In the genomic region with DNA sequence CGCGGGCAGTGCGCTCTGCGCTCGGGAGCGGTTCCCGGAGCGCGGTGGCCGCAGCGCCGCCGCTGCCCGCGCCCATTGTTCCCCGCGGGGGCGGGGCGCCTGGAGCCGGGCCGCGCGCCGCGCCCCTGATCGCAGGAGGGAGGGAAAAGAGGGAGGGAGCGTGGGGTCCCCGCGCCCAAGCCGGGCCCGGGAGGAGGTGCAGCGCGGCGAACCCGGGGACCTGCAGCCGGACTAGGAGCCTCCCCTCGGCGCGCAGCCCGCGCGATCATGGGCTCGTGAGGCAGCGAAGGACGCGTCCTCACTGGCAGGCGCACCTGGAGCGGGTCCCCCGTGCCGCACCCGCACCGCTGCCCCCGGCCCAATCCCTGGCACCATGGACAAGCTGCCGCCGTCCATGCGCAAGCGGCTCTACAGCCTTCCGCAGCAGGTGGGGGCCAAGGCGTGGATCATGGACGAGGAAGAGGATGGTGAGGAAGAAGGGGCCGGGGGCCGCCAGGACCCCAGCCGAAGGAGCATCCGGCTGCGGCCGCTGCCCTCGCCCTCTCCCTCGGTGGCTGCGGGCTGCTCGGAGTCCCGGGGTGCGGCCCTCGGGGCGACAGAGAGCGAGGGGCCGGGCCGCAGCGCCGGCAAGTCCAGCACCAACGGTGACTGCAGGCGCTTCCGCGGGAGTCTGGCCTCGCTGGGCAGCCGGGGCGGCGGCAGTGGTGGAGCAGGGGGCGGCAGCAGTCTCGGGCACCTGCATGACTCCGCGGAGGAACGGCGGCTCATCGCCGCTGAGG, we compare ENCODE assay signal across 8 mouse cellular contexts. TPM values are rescaled to one million over a fixed set of nuclear protein-coding genes. Genes with fewer than 3 reads are reported as not detected.
A peak's percentile ranks its signal among the peaks of the same experiment; 100 is the strongest.
DNase-seq lines count a peak whose midpoint lies in the region; ATAC-seq and TF ChIP-seq lines count a peak whose summit lies in the region.

A gene (plus strand): TSS at position 274 of the 779 bp plus-strand sequence.

- H3K4me1 ChIP-seq in cerebellum, adult 2 months (ENCODE audit: control insufficient read depth, insufficient read depth, low read length) = no peaks in the 10 kb centered on the region; the same call in 1 of the 2 replicates
- H3K4me1 ChIP-seq in lung, embryonic 14.5 days (ENCODE audit: insufficient read depth) = no peaks in the 10 kb centered on the region; the same call in 1 of the 2 replicates
- peaks cover 45% of the 10 kb centered on the region for H3K4me1 ChIP-seq in forebrain, embryonic 12.5 days
- peaks cover 6% of the 10 kb centered on the region; the same call in 1 of the 2 replicates for H3K4me1 ChIP-seq in limb, embryonic 14.5 days (ENCODE audit: control insufficient read depth, insufficient read depth, low read length)

- no peak for TF ChIP-seq CTCF in cerebellum, adult 2 months (IDR thresholded peaks at IDR 0.05; ENCODE audit: borderline replicate concordance, insufficient read depth, low read depth, low read length)
- no peak for TF ChIP-seq CTCF in lung, embryonic 14.5 days (IDR thresholded peaks at IDR 0.05; ENCODE audit: low read depth)

- H3K27ac ChIP-seq in cerebellum, adult 2 months (ENCODE audit: insufficient read depth, low read length) = no peak within 1 kb of the TSS
- 0 out of 2 replicates have a peak within 1 kb of the TSS, but pooled peaks have one; percentile 30 for H3K27ac ChIP-seq in lung, embryonic 14.5 days (ENCODE audit: low read depth)
- H3K27ac ChIP-seq in forebrain, embryonic 12.5 days = peak within 1 kb of the TSS; percentile 92
- no peak within 1 kb of the TSS for H3K27ac ChIP-seq in limb, embryonic 14.5 days (replicated peaks; ENCODE audit: low read depth, low read length)

- H3K36me3 ChIP-seq in lung, embryonic 14.5 days (ENCODE audit: insufficient read depth) = no peaks in the 10 kb centered on the region
- no peaks in the 10 kb centered on the region for H3K36me3 ChIP-seq in forebrain, embryonic 12.5 days (replicated peaks)
- no peaks in the 10 kb centered on the region for H3K36me3 ChIP-seq in limb, embryonic 14.5 days (ENCODE audit: control insufficient read depth, insufficient read depth, low read length)

- 1% methylated on average over 78 of the region's 95 CpGs for WGBS in cerebellum, adult 2 months
- WGBS in lung, embryonic 14.5 days = under 1% methylated on average over 85 of the region's 95 CpGs
- WGBS in forebrain, embryonic 12.5 days = under 1% methylated on average over 61 of the region's 95 CpGs
- under 1% methylated on average over 41 of the region's 95 CpGs for WGBS in limb, embryonic 14.5 days

- H3K4me2 ChIP-seq in lung, embryonic 14.5 days = peak within 1 kb of the TSS; percentile 98
- H3K4me2 ChIP-seq in forebrain, embryonic 12.5 days = peak within 1 kb of the TSS; percentile 93
- peak within 1 kb of the TSS; percentile 99 for H3K4me2 ChIP-seq in limb, embryonic 14.5 days (replicated peaks; ENCODE audit: low read depth, low read length, severe bottlenecking)

- H3K27me3 ChIP-seq in cerebellum, adult 2 months (ENCODE audit: control insufficient read depth, insufficient read depth, low read length) = peaks cover 3% of the 10 kb centered on the region
- peaks cover 57% of the 10 kb centered on the region for H3K27me3 ChIP-seq in lung, embryonic 14.5 days (ENCODE audit: insufficient read depth, low read length)
- peaks cover 70% of the 10 kb centered on the region for H3K27me3 ChIP-seq in forebrain, embryonic 12.5 days
- peaks cover 27% of the 10 kb centered on the region for H3K27me3 ChIP-seq in limb, embryonic 14.5 days (ENCODE audit: control insufficient read depth, insufficient read depth, low read length)

- no peaks in the 10 kb centered on the region for H3K9me3 ChIP-seq in lung, embryonic 14.5 days (ENCODE audit: low read depth, low read length)
- H3K9me3 ChIP-seq in forebrain, embryonic 12.5 days = no peaks in the 10 kb centered on the region
- no peaks in the 10 kb centered on the region for H3K9me3 ChIP-seq in limb, embryonic 14.5 days (ENCODE audit: control insufficient read depth, low read length)

- ATAC-seq in lung, embryonic 14.5 days (ENCODE audit: insufficient read depth) = peak; percentile 28; the same call in 1 of the 2 replicates
- peak; percentile 73 for ATAC-seq in forebrain, embryonic 12.5 days (ENCODE audit: low FRiP score)
- ATAC-seq in limb, embryonic 14.5 days (ENCODE audit: low FRiP score, low read depth) = peak; percentile 8; the same call in 1 of the 2 replicates

- H3K4me3 ChIP-seq in cerebellum, adult 2 months (replicated peaks; ENCODE audit: insufficient read depth, low read depth, low read length) = peak within 1 kb of the TSS; percentile 72
- H3K4me3 ChIP-seq in lung, embryonic 14.5 days (ENCODE audit: low read depth, low read length) = peak within 1 kb of the TSS; percentile 67
- H3K4me3 ChIP-seq in forebrain, embryonic 12.5 days (replicated peaks) = peak within 1 kb of the TSS; percentile 79
- H3K4me3 ChIP-seq in limb, embryonic 14.5 days (replicated peaks; ENCODE audit: low read length) = peak within 1 kb of the TSS; percentile 72

- H3K9ac ChIP-seq in lung, embryonic 14.5 days = peak within 1 kb of the TSS; percentile 61
- peak within 1 kb of the TSS; percentile 80 for H3K9ac ChIP-seq in forebrain, embryonic 12.5 days
- H3K9ac ChIP-seq in limb, embryonic 14.5 days (ENCODE audit: low read depth, low read length, severe bottlenecking) = peak within 1 kb of the TSS; percentile 41

- TF ChIP-seq POLR2A in cerebellum, adult 2 months (IDR thresholded peaks at IDR 0.05; ENCODE audit: borderline replicate concordance, insufficient read depth, low read length) = no peak
- TF ChIP-seq POLR2A in limb, embryonic 14.5 days (IDR thresholded peaks at IDR 0.05; ENCODE audit: borderline replicate concordance, extremely low read depth, insufficient read depth, insufficient read length) = no peak

- DNase-seq in cerebellum, adult 2 months = no peak
- no peak for DNase-seq in cerebellum, adult 11-12 months
- DNase-seq in lung, embryonic 14.5 days = no peak
- DNase-seq in lung, adult 18-20 months = no peak
- DNase-seq in limb, embryonic 14.5 days (ENCODE audit: low spot score) = no peak
- DNase-seq in ovary, postnatal 36 days (ENCODE audit: low spot score) = peak; percentile 15
- DNase-seq in testis, postnatal 14 days (ENCODE audit: low spot score) = no peak

RNA-seq across cellular contexts. Expression of the gene that starts here (rescaled TPM):
- polyA plus RNA-seq in cerebellum, adult 2 months (2012; rRNA removed) = 4.1 and 4.9 TPM in 2 replicates
- polyA plus RNA-seq in lung, embryonic 14.5 days (2014; fragmentation: Nextera tagmentation; extraction: Ambion mirVana) = 0.30 and 0.49 TPM in 2 replicates
- 1.3 and 1.8 TPM in 2 replicates for polyA plus RNA-seq in forebrain, embryonic 12.5 days (2016; fragmentation: Nextera tagmentation; extraction: Ambion mirVana)
- 1.2 and 1.6 TPM in 2 replicates for polyA plus RNA-seq in limb, embryonic 14.5 days (2012; rRNA removed)
- polyA plus RNA-seq in limb, embryonic 14.5 days (2014; fragmentation: Nextera tagmentation; extraction: Ambion mirVana) = 0.25 and 0.43 TPM in 2 replicates

Comparison
In these comparisons a context has a peak if more than half of its experiments do, and no peak if none do; other contexts are left out.
1. Peak in ATAC-seq, H3K4me3 ChIP-seq, H3K27ac ChIP-seq, H3K9ac ChIP-seq and H3K4me2 ChIP-seq in lung, embryonic 14.5 days; RNA of the gene not detected or under 1 TPM.
2. ATAC-seq: peak in every context shown above with its lines; median percentile 73 in forebrain, embryonic 12.5 days; 28 in lung, embryonic 14.5 days; 8 in limb, embryonic 14.5 days.